Mouse (Mus musculus): Measurements from ENCODE around the gene Slc24a2.

- TF ChIP-seq CHD1 (IDR thresholded peaks at IDR 0.05; ENCODE audit: low read depth, low read length): no peak
- TF ChIP-seq CTCF (IDR thresholded peaks at IDR 0.05 in 2 of 3, conservative IDR thresholded peaks at IDR 0.05 in 1 of 3; ENCODE audit: control insufficient read depth in 1 of 3, insufficient read depth in 1 of 3, low read depth in 2 of 3, low read length in 3 of 3, poor library complexity in 1 of 3, severe bottlenecking in 1 of 3): no peak
- TF ChIP-seq POLR2A (IDR thresholded peaks at IDR 0.05; ENCODE audit: control insufficient read depth in 1 of 2, insufficient read depth in 1 of 2, low read depth in 1 of 2, low read length in 2 of 2, poor library complexity in 1 of 2): no peak
- TF ChIP-seq ZMIZ1 (IDR thresholded peaks at IDR 0.05; ENCODE audit: low read depth, low read length): no peak
- TF ChIP-seq POLR2AphosphoS2 (IDR thresholded peaks at IDR 0.05; ENCODE audit: low read length): no peak
- TF ChIP-seq MYB (IDR thresholded peaks at IDR 0.05; ENCODE audit: low read depth, low read length): no peak
- TF ChIP-seq MAZ (IDR thresholded peaks at IDR 0.05; ENCODE audit: low read depth, low read length): no peak
These were observed 287.0 kb downstream of the Slc24a2 start for GRCm38 (mm10) chr4:86943296-86943695.

All from MEL (cell line).